Mouse (Mus musculus): ENCODE measurements around the gene Teddm2. TPM values are rescaled to one million over a fixed set of nuclear protein-coding genes. Genes with fewer than 3 reads are reported as not detected.
A peak's percentile ranks its signal among the peaks of the same experiment; 100 is the strongest.

The Teddm2 gene
- polyA plus RNA-seq (2017; shearing (Covaris generic)): under 1 TPM; 0.38 to 0.81 TPM

DNA sequence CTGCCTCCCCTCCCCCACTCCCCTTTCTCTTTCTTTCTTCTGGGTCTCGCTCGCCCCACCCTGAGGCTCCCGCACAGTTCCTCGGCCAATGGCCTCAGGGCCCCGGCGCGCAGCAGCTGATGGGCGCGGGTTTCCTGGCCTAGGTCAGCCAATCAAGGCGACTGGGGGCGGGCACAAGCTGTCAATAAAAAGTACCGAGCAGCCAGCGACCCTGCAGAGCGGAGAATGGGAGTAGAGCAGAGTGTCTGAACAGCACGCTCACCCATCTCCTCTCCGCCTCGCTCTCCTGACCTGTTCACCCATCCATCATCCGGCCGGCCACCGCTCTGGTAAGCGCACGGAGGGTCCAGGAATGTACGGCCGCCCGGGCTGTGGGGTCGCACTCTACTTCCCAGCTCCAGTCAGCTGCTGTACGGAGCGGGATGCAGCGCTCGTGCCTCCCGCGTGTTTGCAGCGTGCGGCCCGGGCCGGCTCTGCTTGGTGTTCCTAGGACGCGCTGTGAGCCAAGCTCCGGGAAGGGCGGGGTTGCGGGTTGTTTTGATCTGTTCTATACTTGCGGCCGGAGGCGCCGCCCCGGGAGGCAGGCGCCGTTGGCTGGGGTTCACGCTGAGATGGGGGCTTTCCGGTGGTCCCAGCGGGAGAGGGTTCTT is at the start of gene Teddm2, which contains the start of gene Glul:
Gene Teddm2, minus strand, starts transcription at position 498 of the 650 bp plus-strand sequence.
Gene Glul, plus strand, starts transcription at position 214 of the 650 bp plus-strand sequence.
- ATAC-seq: peak; percentile 93

DNA sequence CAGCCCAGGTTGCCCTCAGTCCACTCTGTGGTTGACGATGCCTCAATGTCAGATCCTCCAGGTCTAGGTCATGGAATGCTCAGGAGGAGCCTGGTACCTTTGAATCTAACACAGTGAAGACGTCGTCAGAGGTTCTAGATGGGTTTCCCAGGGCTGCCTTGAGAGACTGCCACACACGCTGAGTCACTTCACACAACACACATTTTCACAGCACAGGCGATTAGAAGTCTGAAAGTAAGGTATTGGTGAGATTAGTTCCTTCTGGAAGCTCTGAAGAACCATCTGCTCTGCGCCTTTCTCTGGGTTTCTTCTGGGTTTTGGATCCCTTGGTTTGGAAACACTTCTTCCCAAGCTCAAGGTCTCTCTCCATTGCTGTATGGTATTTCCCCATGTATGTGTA is 47.8 kb upstream of the Teddm2 start:
- ATAC-seq: no peak

DNA sequence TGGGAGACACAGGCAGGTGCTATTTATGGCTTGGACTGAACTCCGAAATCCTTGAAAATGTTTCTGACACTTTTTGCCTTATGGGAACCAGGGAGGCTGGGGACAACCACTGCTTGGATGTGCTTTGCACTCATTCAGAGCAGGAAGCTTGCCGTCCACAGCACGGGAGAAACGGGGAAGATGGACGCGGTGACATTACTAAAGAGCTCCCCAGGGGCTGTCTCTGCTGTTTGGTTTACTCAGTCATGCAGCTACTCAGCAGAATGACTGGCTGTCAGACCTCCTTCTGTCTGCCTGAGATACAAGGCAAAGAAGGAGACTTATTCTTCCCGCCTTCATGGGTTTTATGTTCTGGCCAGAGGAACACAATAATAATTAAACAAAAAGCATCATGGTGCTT is 46.9 kb upstream of the Teddm2 start:
- ATAC-seq: no peak

DNA sequence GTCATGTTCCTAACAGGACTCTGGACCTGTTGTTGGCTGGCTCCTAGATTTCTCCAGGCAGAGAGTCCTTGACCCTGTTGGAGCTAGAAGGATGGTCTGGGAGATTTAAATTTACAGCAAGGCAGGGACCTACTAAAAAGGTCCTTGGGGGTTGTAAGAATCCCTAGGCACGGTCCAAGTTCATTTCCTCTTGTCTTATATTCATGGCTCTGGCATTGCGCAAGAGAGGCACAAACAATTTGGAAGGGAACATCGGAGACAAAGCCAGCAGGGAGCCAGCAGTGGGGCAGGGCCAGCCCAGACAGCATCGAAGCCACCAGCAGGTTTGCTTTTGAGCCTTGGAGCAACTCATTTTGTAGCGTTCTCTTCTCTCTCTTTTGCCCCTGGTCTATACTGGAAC is 45.2 kb upstream of the Teddm2 start:
- ATAC-seq: no peak

DNA sequence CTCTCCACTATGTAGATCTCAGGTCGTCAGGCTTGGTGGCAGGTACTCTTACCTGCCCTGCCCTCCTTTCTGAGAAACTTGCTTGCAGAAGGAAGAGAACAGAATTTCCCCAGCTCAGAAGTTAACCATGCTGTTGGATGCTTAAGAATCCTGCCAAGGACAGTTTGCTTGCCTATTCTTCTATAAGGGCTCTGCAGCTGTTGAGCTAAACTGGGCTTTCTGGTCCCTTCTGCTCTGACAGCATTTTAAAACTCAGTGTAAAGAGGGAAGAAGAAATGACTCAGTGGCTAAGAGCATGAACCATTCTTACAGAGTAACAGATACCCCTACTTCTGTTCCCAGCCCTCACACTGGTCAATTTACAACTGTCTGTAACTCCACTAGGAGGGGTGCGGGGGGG is 41.0 kb upstream of the Teddm2 start:
- ATAC-seq: no peak

DNA sequence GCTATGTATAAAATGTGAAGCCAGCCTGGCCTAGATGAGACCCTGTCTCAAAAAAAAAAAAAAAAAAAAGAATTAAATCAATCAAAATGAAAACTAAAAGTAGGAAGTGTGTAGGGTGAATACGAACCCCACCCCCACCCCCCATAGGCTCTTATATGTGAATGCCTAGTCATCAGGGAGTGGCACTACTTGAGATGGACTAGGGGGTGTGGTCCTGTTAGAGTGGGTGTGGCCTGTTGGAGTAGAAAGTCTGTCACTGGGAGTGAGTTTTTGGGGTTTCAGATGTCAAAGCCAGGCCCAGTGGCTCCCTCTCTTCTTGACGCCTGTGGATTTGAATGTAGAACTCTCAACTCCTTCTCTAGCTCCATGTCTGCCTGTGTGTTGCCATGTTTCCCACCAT is 37.0 kb upstream of the Teddm2 start:
- ATAC-seq: no peak

DNA sequence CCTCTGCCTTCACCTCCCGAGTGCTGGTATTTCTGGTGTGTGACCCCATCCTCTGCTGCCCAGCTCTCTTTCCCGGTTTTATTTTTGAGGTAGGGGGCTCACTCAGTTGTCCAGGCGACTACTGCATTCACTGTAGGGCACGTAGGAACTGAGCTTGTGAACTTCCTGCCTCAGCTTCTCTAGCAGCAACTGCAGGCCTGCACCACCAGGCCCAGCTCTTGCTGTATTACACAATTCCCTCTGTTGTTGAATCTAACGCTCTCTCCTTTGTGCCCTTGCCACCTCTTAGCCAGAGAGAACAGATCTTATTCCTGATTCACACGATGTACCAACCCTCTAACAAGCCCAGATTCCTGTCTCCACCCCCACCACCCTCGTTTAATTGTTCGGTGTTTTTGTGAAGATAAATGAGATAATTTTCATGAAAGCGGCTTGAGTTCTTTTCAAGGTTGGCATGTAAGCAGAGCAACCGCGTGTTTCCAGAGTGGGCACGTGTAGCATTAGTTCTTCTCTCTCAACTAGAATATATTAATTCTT is 35.9 kb upstream of the Teddm2 start:
- ATAC-seq: no peak

DNA sequence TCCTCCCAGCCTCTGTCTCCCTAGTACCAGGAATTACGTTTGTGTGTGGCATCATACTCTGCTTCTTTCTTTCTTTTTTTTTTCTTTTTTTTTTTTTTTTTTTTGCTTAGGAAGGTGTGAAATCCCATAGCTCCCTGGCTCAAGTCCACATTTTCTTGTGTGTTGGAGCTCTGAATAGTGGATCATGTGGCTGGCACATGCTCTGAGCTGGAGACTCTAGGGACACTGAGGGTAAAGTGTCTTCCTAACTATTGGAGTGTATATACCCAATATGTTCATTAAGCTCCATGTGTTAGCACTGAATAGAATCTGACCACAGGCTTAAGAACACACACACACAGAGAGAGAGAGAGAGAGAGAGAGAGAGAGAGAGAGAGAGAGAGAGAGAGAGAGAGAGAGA is 33.7 kb upstream of the Teddm2 start:
- no peak for ATAC-seq

DNA sequence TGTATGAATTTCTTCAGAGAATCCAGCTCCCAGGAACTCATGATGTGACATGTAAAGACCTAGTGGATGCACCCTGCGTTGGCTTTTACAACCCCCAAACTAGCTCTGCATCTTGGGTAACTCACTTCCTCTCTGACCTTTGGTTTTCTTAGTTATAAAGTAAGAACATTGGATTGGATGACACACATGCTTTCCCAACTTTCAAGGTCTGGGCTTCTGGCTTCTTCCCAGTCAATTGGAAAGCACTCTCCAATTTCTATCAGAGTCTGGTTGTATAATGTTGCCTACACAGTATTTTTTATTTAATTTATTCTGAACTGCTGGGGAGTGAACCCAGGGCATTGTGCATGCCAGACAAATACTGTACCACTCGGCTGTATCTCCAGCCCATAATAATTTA is 30.4 kb upstream of the Teddm2 start:
- no peak for ATAC-seq

DNA sequence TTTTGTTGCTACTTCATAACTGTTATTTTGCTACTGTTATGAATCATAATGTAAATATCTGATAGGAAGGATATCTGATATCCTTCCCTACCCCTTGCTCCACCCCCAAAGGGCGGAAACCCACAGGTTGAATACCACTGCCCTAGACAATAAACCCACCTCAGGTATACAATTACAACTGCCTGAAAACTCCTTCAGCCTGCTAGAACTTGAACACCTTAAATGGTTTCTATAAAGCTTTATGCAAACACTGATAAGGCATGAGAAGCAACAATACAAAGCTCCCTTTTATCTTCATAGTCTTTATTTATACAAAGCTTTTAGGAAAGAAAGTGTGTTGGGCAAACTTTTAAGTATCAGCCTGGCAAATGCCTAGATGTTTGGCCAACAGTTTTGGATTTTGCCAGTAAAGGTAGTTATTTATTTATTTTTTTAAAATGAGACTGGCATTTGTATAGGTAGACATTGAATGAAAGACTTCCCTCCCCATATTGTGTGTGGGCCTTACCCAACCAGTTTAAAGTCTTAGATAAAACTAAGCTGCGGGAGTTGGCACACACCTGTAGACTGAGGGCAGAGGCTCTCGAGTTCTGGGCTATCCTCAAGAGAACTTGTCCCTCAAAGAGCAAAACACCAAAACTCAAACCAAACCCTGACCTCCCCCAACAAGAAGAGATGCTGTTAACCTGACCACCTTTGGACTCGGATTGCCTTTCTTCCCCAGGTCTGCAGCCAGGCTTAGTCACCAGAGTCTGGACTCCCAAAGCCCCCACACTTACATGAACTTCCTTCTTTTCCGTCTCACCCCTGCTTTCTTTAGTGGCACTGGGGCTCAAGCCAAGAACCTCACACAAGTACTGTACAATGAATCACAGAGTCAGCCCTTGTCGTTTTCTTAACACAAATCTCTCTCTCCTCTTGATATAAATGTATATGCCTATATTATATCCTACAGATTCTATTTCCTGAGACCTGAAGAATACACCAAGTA is 24.7 kb upstream of the Teddm2 start:
- no peak for ATAC-seq

DNA sequence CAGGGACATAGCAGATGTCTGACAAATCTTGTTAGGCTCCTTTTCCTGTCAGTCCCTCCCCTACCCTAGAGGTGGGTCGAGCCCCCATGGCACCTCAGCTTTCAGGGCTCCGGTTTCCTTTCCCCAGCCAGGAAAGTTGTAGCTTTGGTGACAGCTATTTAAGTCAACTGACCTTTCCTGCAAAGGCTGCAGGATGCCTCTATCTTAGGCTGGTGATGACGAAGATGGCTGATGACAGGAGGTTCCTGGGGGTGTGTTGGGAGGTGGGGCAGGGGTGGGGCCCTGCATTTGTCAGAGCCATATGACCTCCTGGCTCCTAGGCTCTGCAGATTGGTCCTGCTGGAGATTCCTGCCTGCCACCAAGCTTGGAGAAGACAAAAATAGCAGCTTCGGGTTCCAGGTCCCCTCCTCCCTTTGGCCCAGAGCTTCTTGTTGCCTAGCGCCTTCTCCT is 22.6 kb upstream of the Teddm2 start:
- no peak for ATAC-seq

DNA sequence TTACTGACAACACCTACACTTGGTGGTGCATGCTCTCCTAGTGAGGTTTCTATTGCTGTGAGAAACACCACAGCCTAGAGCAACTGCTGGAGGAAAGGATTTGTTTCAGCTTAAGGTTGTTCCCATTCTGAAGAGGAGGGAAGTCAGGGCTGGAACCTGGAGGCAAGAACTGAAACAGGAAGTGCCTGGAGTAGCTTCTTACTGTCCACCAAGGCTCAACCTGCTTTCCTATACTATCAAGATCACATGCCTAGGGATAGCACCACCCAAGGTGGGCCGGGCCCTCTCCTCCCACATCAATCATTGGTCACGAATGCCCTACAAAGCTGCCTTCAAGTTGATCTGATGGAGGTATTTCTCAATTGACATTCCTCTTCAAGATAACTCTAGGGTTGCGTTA is 21.6 kb upstream of the Teddm2 start:
- no peak for ATAC-seq

DNA sequence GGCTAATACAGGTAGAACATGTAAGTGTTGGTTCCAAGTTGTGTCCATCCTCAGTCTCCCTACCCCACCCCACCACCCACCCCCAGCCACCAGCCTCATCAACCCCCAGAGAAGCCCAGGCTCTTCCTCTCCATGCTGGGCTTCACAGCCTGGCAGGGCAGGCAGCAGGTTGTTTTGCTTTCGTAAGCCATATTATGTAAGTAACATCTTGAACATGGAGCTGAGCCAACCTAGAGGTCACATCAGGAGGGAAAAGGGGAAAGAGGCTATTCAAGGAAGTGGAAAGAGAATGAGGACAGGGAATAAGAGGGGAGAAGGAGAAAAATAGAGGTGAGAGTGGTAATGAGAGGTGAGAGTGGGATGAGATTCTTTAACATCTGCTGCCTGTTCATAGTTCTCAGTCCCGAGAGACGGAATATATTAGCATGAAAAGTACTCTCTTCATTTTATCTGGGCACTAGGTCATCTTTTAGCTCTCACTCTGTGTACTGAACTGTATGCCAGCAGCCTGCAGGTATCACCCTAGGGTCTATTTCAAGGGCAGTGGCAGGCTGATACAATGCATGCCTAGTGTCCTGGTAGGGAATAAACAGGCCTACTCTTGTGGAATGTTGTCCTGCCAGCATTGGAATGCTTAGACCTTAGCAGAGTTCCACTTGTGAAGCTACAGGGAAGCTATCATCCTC is 18.6 kb upstream of the Teddm2 start:
- no peak for ATAC-seq

DNA sequence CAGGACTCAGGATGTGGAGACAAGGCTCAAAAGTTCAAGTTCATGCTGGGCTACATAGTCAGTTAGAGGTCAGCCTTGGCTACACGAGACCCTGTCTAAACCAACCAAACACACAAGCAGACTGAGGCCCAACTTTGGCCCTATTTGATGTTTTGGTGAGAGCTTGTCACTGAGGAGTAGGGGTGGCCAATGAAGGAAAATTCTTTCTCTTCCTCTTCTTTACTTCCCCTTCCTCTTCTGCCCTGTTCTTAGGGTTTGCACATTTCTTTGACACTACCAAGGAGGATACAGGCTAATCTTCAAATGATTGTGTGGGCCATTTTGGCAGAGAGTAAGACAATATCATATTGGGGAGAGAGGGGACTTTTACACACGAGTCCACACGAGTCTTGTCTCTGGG is 13.8 kb upstream of the Teddm2 start:
- no peak for ATAC-seq

DNA sequence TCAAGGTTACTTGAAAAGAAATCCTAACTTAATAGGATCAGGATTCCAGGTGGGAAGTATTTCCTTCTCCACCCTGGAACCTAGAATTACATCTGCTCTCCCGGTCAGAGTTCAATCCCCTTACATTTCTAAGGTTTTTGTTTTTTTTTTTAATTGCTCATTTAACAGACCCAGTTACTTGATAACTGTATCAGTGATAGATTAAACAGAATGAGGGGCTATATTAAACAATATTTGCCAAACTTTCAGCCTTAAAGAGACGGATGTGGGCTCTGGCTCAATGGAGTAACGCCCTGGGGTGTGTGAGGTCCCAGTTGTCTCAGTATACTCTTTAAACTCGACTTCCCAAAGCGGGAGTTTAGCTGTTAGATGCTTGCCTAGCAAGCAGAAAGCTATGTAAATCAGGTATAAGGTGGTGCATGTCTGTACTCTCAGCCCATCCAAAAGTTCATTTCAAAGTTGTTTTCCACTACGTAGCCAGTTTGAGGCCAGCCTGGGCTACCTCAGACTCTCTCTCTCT is 11.3 kb upstream of the Teddm2 start:
- no peak for ATAC-seq

DNA sequence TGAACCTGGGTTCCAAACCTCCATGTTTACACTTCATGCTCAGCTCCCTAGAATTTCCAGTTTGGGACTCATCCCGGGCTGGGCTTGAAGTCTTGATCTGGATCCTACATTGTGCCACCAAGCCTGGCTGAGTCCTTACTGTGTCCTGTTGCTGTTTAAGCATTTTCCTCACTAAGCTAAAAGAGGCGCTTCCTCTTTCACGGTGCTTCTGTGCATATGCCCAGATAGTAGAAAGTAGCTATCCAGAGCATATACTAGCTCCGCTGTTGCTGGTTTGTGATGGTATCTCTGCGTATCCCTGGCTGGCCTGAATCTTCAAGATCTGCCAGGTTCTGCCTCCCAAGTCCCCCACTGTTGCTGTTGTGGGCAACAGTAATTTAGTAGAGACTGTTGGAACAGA is 10.4 kb upstream of the Teddm2 start:
- ATAC-seq: no peak

DNA sequence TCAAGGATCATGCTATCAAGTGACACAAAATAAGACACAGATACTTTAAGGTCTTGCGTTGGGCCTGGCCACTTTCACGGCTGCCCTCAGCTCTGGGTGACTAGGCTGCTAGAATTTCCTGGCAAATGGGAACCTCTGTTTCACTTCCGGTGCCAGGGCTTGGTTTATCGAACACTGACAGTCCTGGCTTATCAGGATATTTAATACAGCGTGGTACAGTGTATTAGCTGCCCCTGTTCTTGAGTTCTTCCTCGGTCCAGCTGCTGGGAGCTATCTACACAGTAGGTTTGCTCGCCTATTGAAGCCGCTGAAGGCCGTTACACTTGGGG is 9.9 kb upstream of the Teddm2 start:
- ATAC-seq: no peak

DNA sequence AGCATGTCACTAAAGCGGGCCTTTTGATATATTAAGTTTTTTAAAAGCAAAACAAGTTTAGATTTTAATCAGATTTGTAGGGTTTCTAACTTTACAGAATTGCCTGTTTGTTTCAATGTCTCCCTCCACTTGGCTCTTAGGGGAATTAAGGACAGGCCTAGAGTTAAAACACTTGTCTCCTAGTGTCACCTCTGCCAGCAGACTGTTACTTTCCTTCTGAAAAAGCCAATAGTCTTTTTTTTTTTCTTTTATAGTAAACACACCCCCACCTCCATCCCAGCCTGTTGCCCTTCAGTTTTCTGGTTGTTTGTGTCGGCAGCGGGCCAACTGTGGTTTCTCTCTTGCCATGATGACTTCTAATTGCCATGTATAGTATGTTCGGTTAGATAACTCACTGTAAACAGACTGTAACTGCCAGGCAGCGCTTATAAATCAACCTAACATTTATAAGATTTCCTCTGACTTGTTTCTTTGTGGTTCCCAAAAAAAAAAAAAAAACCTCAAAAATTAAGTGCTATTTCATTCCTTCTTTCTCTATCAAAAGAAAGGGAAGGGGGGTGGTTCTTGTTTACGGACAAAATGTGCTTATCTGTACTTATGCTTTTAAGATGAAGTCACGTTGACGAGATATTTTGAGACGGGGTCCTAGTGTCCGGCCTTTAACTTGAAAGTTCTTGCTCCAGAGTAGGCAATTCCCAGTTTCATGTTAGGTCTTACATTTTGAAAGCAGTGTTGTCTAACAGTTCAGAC is 9.4 kb upstream of the Teddm2 start:
- ATAC-seq: no peak

DNA sequence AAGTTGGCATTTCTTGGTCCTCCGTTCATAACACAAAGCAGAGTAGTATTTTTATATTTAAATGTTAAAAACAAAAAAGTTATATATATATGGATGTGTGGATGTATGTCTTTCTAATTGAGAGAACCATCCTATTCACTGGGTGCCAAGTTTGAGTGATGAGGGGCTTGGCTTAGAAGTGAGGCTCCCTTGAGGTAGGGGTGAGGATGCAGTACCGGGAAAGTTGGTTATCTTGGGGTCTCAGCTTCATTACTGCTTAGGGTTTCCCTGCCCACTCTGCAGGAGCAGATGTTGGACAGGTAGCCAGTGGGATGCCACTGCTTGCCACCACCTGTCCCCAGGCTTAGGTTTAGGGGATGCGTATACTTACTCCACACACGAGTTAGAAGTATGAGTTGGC is 8.7 kb upstream of the Teddm2 start:
- ATAC-seq: no peak

DNA sequence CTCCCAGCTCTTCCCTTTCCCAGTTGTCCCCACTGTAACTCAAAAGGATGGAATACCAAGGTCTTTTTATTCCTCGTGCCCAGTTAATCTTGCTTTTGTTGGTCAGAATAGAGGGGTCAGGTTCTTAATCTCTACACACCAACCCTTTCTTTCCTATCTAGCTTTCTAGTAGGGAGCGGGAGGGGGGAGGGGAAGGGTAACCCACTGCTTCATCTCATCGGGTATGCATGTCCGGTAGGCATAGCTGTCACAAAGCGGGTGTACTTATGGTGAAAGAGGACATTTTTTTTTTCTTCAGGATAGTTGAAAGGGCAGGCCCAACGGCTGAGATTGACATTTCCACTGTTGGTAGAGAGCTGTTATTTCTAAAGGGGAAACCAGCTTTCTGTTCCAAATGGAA is 8.2 kb upstream of the Teddm2 start:
- no peak for ATAC-seq

DNA sequence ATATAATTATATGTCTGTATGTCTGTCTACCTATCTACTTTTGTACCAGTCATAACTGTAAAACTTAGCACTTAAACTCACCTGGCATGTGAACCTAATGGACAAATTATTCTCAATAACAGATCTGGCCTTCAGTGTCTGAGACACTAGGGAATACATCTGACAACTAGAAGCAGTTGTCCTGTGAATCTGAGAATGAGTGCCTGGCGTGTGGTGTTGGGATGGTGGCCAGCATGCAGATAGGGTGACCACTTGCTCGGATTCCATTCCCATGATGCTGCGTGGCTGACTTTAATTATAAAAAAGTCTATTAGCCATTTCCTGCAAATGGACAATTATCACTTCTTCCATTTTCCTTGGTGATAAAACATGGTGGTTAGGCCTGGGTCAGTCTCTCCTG is 5.9 kb upstream of the Teddm2 start:
- ATAC-seq: no peak

DNA sequence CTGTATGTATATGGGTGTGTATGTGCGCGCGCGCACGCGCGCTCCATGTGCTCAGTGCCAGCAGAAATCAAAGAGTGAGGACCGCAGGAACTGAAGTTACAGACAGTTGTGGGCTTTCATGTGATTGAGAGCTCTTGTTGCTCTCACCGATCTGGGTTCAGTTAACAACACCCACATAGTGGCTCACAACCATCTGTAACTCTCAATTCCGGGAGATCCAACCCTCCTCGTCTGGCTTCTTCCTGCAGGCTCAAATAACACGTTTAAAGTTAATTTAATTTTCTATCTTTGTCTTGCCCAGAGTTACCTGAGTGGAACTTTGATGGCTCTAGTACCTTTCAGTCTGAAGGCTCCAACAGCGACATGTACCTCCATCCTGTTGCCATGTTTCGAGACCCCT is 4.2 kb upstream of the Teddm2 start:
- ATAC-seq: no peak

All from CD4-positive, CD25-positive, alpha-beta regulatory T cell, adult 4 months (primary cell).